Mouse (Mus musculus) skeletal muscle tissue, postnatal 0 days (tissue): Measurements from ENCODE around the gene Btbd9. TPM values are rescaled to one million over a fixed set of nuclear protein-coding genes. Genes with fewer than 3 reads are reported as not detected.

Experiments used
- polyA plus RNA-seq: library from polyadenylated mRNA; unstranded; fragments of >200 nt; fragmentation: Nextera tagmentation; extraction: Ambion mirVana; gene quantifications from 2 replicates; pipeline ENCODE4 v1.2.1, GENCODE M21; 2015

The Btbd9 gene
- 19.7 and 19.8 TPM in 2 replicates for polyA plus RNA-seq

GRCm38 (mm10) chr17:30575941-30576773, at the start of gene Btbd9:
TSS of gene Btbd9 (minus strand) at chr17:30576488.

GRCm38 (mm10) chr17:30624132-30624531, 47.8 kb upstream of the Btbd9 start, which contains the start of gene Dnah8:
TSS of gene Dnah8 (plus strand) at chr17:30624354.

Other genes starting within 250 kb of the Btbd9 start
- 0.28 and 0.30 TPM in 2 replicates for gene Dnah8, start 47.9 kb upstream of the Btbd9 start, polyA plus RNA-seq
- gene Glo1, start 50.4 kb upstream of the Btbd9 start, polyA plus RNA-seq: 192 TPM in 2 replicates